Mouse (Mus musculus) stomach, postnatal 0 days (tissue): ENCODE results near the gene Ercc2. TPM values are rescaled to one million over a fixed set of nuclear protein-coding genes. Genes with fewer than 3 reads are reported as not detected.

ENCODE experiments used
- ATAC-seq: fragments of 200-750 bp; cut with Nextera tagmentation; 2 replicates; pipeline ENCODE4 v1.8.0; 2017; ENCODE audit not compliant: low FRiP score, low TSS enrichment
- DNase-seq: peaks from one replicate; pipeline ENCODE4 v3.0.0-alpha.2; 2016; ENCODE audit warnings: low spot score
- H3K27ac ChIP-seq: fragments of 300-500 bp; sonication (generic); replicated peaks from 2 replicates; pipeline ENCODE4 v1.5.1; 2014; ENCODE audit warnings: mild to moderate bottlenecking, control low read depth
- H3K27me3 ChIP-seq: fragments of 300-500 bp; sonication (generic); 2 replicates; pipeline ENCODE4 v1.6.1; 2014; ENCODE audit warnings: low read length; ENCODE audit not compliant: control insufficient read depth, insufficient read depth
- H3K36me3 ChIP-seq: fragments of 300-500 bp; sonication (generic); 2 replicates; pipeline ENCODE4 v1.6.1; 2014; ENCODE audit warnings: low read length, mixed read lengths; ENCODE audit not compliant: control insufficient read depth, insufficient read depth
- H3K4me1 ChIP-seq: fragments of 300-500 bp; sonication (generic); replicated peaks from 2 replicates; pipeline ENCODE4 v1.6.1; 2014; ENCODE audit warnings: antibody characterized with exemption; ENCODE audit not compliant: control insufficient read depth, insufficient read depth
- H3K4me2 ChIP-seq: fragments of 300-500 bp; sonication (generic); replicated peaks from 2 replicates; pipeline ENCODE4 v1.6.1; 2014; ENCODE audit warnings: low read depth, mild to moderate bottlenecking, control low read depth, moderate library complexity
- H3K4me3 ChIP-seq: fragments of 300-500 bp; sonication (generic); 2 replicates; pipeline ENCODE4 v1.5.1; 2014; ENCODE audit warnings: low read depth, low read length, control low read depth
- H3K9ac ChIP-seq: fragments of 300-500 bp; sonication (generic); 2 replicates; pipeline ENCODE4 v1.6.1; 2014; ENCODE audit warnings: mild to moderate bottlenecking, low read length, control low read depth, mixed read lengths
- H3K9me3 ChIP-seq: fragments of 300-500 bp; sonication (generic); 2 replicates; pipeline ENCODE4 v1.6.1; 2016; ENCODE audit warnings: low read length; ENCODE audit not compliant: control insufficient read depth
- CTCF ChIP-seq: IDR thresholded peaks from 2 replicates; pipeline ENCODE4 v1.5.1; 2016; ENCODE audit warnings: antibody characterized with exemption, low read depth, mild to moderate bottlenecking, moderate library complexity
- EP300 ChIP-seq: optimal IDR thresholded peaks from 2 replicates; pipeline ENCODE3; 2016; ENCODE audit warnings: antibody characterized with exemption
- WGBS: fragments of 180-500 bp; shearing (Covaris S2); extraction: QIAGEN DNeasy Blood & Tissue Kit; methylation state at CpG from one replicate; pipeline ENCODE4 v1.1.7; 2014; 5-methylcytosine and 5-hydroxymethylcytosine counted together
- polyA plus RNA-seq: library from polyadenylated mRNA; unstranded; fragments of >200 nt; fragmentation: Nextera tagmentation; extraction: Ambion mirVana; gene quantifications from 2 replicates; pipeline ENCODE4 v1.2.1, GENCODE M21; 2015

Ercc2 gene
- polyA plus RNA-seq = 6.0 and 6.4 TPM in 2 replicates

GRCm38 (mm10) chr7:19381377-19382165 is at the start of gene Ercc2:
Ercc2 (plus strand) TSS chr7:19382010.
- 5% methylated on average over 44 of the region's 48 CpGs for WGBS
- Histone ChIP-seq H3K4me1 (0 out of 2 replicates have a peak, but pooled peaks cover 2% of the 10 kb centered on the region), H3K4me3 (peak within 1 kb of the TSS; percentile 77), H3K27ac (peak within 1 kb of the TSS; percentile 53; the same call in 1 of the 2 replicates), H3K4me2 (peak within 1 kb of the TSS; percentile 74), H3K9ac (peak within 1 kb of the TSS; percentile 79), H3K9me3 (no peaks in the 10 kb centered on the region), H3K36me3 (peaks cover 4% of the 10 kb centered on the region; the same call in 1 of the 2 replicates), H3K27me3 (no peaks in the 10 kb centered on the region)
- DNase-seq = peak; percentile 99
- no peak for TF ChIP-seq EP300
- 0 out of 2 replicates have a peak, but pooled peaks have one; percentile 11 for TF ChIP-seq CTCF
- peak; percentile 94 for ATAC-seq

GRCm38 (mm10) chr7:19332709-19333352 is 49.0 kb upstream of the Ercc2 start:
- under 1% methylated on average over 52 of the region's 52 CpGs for WGBS

GRCm38 (mm10) chr7:19335583-19335982 is 46.2 kb upstream of the Ercc2 start:
- WGBS = 44% methylated on average over 3 of the region's 3 CpGs
- DNase-seq (no peak), ATAC-seq (no peak)
- Histone ChIP-seq H3K27me3 (no peaks in the 10 kb centered on the region), H3K9ac (no peak overlapping the region), H3K4me3 (no peak overlapping the region), H3K36me3 (no peaks in the 10 kb centered on the region), H3K9me3 (no peaks in the 10 kb centered on the region), H3K4me1 (no peaks in the 10 kb centered on the region), H3K4me2 (no peak overlapping the region), H3K27ac (no peak overlapping the region)
- TF ChIP-seq CTCF (no peak), EP300 (no peak)

More at GRCm38 (mm10) chr7:19332709-19333352, 49.0 kb upstream of the Ercc2 start:
- Histone ChIP-seq H3K9me3 (no peaks in the 10 kb centered on the region), H3K9ac (peak overlapping the region; percentile 74), H3K4me3 (peak overlapping the region; percentile 55), H3K27ac (peak overlapping the region; percentile 67), H3K4me1 (no peaks in the 10 kb centered on the region), H3K36me3 (no peaks in the 10 kb centered on the region), H3K4me2 (peak overlapping the region; percentile 77), H3K27me3 (no peaks in the 10 kb centered on the region)
- ATAC-seq = peak; percentile 62
- TF ChIP-seq EP300 = no peak
- no peak for TF ChIP-seq CTCF
- DNase-seq = peak; percentile 76

- 46% methylated on average over 10 of the region's 10 CpGs for WGBS
Measured at GRCm38 (mm10) chr7:19337122-19337521, 44.7 kb upstream of the Ercc2 start.

GRCm38 (mm10) chr7:19338060-19338459 is 43.8 kb upstream of the Ercc2 start:
- H3K9me3 ChIP-seq = no peaks in the 10 kb centered on the region
- ATAC-seq (no peak), DNase-seq (no peak)
- TF ChIP-seq EP300 (no peak), CTCF (no peak)
- no peaks in the 10 kb centered on the region for H3K27me3 ChIP-seq
- 53% methylated on average over 2 of the region's 2 CpGs for WGBS
- no peak overlapping the region for H3K27ac ChIP-seq
- H3K9ac ChIP-seq = no peak overlapping the region
- H3K4me1 ChIP-seq = 0 out of 2 replicates have a peak, but pooled peaks cover 2% of the 10 kb centered on the region
- H3K4me2 ChIP-seq = no peak overlapping the region
- H3K4me3 ChIP-seq = no peak overlapping the region
- no peaks in the 10 kb centered on the region for H3K36me3 ChIP-seq

More at GRCm38 (mm10) chr7:19337122-19337521, 44.7 kb upstream of the Ercc2 start:
- Histone ChIP-seq H3K4me2 (no peak overlapping the region), H3K4me1 (no peaks in the 10 kb centered on the region), H3K9ac (no peak overlapping the region), H3K9me3 (no peaks in the 10 kb centered on the region), H3K27me3 (no peaks in the 10 kb centered on the region), H3K27ac (no peak overlapping the region), H3K36me3 (no peaks in the 10 kb centered on the region), H3K4me3 (no peak overlapping the region)
- TF ChIP-seq EP300 (no peak), CTCF (no peak)
- ATAC-seq (no peak), DNase-seq (peak; percentile 22)
